Mouse (Mus musculus) limb, embryonic 11.5 days (tissue): ENCODE results near the gene Gpr155. TPM values are rescaled to one million over a fixed set of nuclear protein-coding genes. Genes with fewer than 3 reads are reported as not detected.

ENCODE experiments used
- polyA plus RNA-seq: library from polyadenylated mRNA; unstranded; fragments of >200 nt; fragmentation: Nextera tagmentation; extraction: Ambion mirVana; gene quantifications from 2 replicates; pipeline ENCODE4 v1.2.1, GENCODE M21; 2014

Gene Gpr155
- polyA plus RNA-seq, 1 experiment from 2014 or later: 3.7 TPM

Other genes starting within 250 kb of the Gpr155 start
- gene Ola1, start 167.6 kb downstream of the Gpr155 start, polyA plus RNA-seq: 117 and 119 TPM in 2 replicates
- gene Sp9, start 114.6 kb downstream of the Gpr155 start, polyA plus RNA-seq: 0.87 and 0.92 TPM in 2 replicates
- 17.0 and 17.8 TPM in 2 replicates for gene Scrn3, start 74.0 kb downstream of the Gpr155 start, polyA plus RNA-seq
- gene Cir1, start 73.9 kb downstream of the Gpr155 start, polyA plus RNA-seq: 23.9 and 25.7 TPM in 2 replicates
- gene Wipf1, start 143.2 kb upstream of the Gpr155 start, polyA plus RNA-seq: 21.8 and 24.1 TPM in 2 replicates
- 2.9 and 3.5 TPM in 2 replicates for gene Chrna1, start 193.8 kb upstream of the Gpr155 start, polyA plus RNA-seq